Mouse (Mus musculus) frontal cortex, postnatal 10 days (tissue): ENCODE measurements around the gene Sap30.
"Not testable (repeated sequence)": the region's sequence is repeated elsewhere in the genome, so short reads cannot be mapped to it uniquely, and the experiment has no call there.

ENCODE experiments used
- DNase-seq, 2 experiments: peaks; one replicate each; pipeline ENCODE4 v3.0.0; 2022; ENCODE audit warnings: low spot score in 2 of 2, mixed read lengths in 1 of 2

The Sap30 gene

GRCm38 (mm10) chr8:57498494-57498846 is 10.8 kb upstream of the Sap30 start:
- DNase-seq: no peak

- no peak for DNase-seq
Observed at GRCm38 (mm10) chr8:57491873-57492272, 4.2 kb upstream of the Sap30 start.

- DNase-seq: no peak
Observed at GRCm38 (mm10) chr8:57489896-57490295, 2.2 kb upstream of the Sap30 start.

- no peak for DNase-seq
Observed at GRCm38 (mm10) chr8:57489366-57489765, 1.7 kb upstream of the Sap30 start.

- DNase-seq: peak; percentile 35 to 38
Observed at GRCm38 (mm10) chr8:57488312-57488765, 679 bp upstream of the Sap30 start.

GRCm38 (mm10) chr8:57486491-57487440 is 894 bp downstream of the Sap30 start:
- peak; percentile 32 to 56 for DNase-seq

GRCm38 (mm10) chr8:57480606-57481005 is 7.1 kb downstream of the Sap30 start:
- DNase-seq: no peak

GRCm38 (mm10) chr8:57479700-57480099 is 8.0 kb downstream of the Sap30 start:
- no peak for DNase-seq

GRCm38 (mm10) chr8:57478406-57478805 is 9.3 kb downstream of the Sap30 start:
- DNase-seq: no peak

GRCm38 (mm10) chr8:57473751-57474150 is 13.9 kb downstream of the Sap30 start:
- no peak for DNase-seq

- no peak for DNase-seq
Observed at GRCm38 (mm10) chr8:57470863-57471262, 16.8 kb downstream of the Sap30 start.

GRCm38 (mm10) chr8:57468624-57469023 is 19.0 kb downstream of the Sap30 start:
- DNase-seq: no peak

- DNase-seq: no peak
Observed at GRCm38 (mm10) chr8:57463757-57464156, 23.9 kb downstream of the Sap30 start.

- no peak for DNase-seq
Observed at GRCm38 (mm10) chr8:57462839-57463238, 24.8 kb downstream of the Sap30 start.

- DNase-seq: no peak
Observed at GRCm38 (mm10) chr8:57457942-57458341, 29.7 kb downstream of the Sap30 start.

- no peak for DNase-seq
Observed at GRCm38 (mm10) chr8:57457152-57457551, 30.5 kb downstream of the Sap30 start.

GRCm38 (mm10) chr8:57455765-57456164 is 31.9 kb downstream of the Sap30 start, which contains the start of gene Scrg1:
Scrg1 (plus strand) TSS chr8:57455923.
- DNase-seq: peak in 1 of 2 experiments; percentile 11

- DNase-seq: no peak
Observed at GRCm38 (mm10) chr8:57453361-57453760, 34.3 kb downstream of the Sap30 start.

GRCm38 (mm10) chr8:57451896-57452295 is 35.8 kb downstream of the Sap30 start:
- no peak for DNase-seq

GRCm38 (mm10) chr8:57450726-57451125 is 36.9 kb downstream of the Sap30 start:
- no peak for DNase-seq

- not testable (repeated sequence) for DNase-seq
Observed at GRCm38 (mm10) chr8:57445901-57446300, 41.8 kb downstream of the Sap30 start.

- no peak for DNase-seq
Observed at GRCm38 (mm10) chr8:57443289-57443688, 44.4 kb downstream of the Sap30 start.

GRCm38 (mm10) chr8:57441556-57441955 is 46.1 kb downstream of the Sap30 start:
- no peak for DNase-seq
